ENCODE assay signal across 9 mouse cellular contexts in genomic region chr12:112802917-112803316, GRCm38 (mm10). TPM values are rescaled to one million over a fixed set of nuclear protein-coding genes. Genes with fewer than 3 reads are reported as not detected.
DNase-seq lines count a peak whose midpoint lies in the region; ATAC-seq and TF ChIP-seq lines count a peak whose summit lies in the region.
"Had no signal": no experiment of that assay in that cellular context is flagged by ENCODE, and none has a peak within 500 bp of the region (broad histone marks: within the 10 kb centered on the region; RNA-seq: fewer than 3 reads in every experiment).

No protein-coding gene starts in this region.

- no peak for ATAC-seq in lung, postnatal 0 days
- ATAC-seq in limb, embryonic 11.5 days (ENCODE audit: insufficient number of reproducible peaks, low FRiP score, low TSS enrichment, low read depth) = no peak
- no peak for ATAC-seq in neural tube, embryonic 15.5 days (ENCODE audit: low FRiP score)
- no peak for ATAC-seq in frontal cortex, adult (ENCODE audit: low TSS enrichment)
- ATAC-seq in erythroid progenitor cell, adult 5-6 weeks (replicated peaks; ENCODE audit: low FRiP score, poor library complexity, severe bottlenecking) = no peak

- 25% methylated on average over 3 of the region's 3 CpGs for WGBS in lung, postnatal 0 days
- 20% methylated on average over 3 of the region's 3 CpGs for WGBS in limb, embryonic 11.5 days
- WGBS in neural tube, embryonic 15.5 days = 17% methylated on average over 3 of the region's 3 CpGs

- no peak overlapping the region for H3K4me3 ChIP-seq in lung, postnatal 0 days (ENCODE audit: low read depth, low read length)
- no peak overlapping the region for H3K4me3 ChIP-seq in limb, embryonic 11.5 days (ENCODE audit: low read depth, low read length)
- H3K4me3 ChIP-seq in neural tube, embryonic 15.5 days (replicated peaks) = 0 out of 2 replicates have a peak overlapping the region, but pooled peaks have one; percentile 54

- peaks cover 15% of the 10 kb centered on the region; the same call in 1 of the 2 replicates for H3K27me3 ChIP-seq in lung, postnatal 0 days (replicated peaks; ENCODE audit: insufficient read depth, low read length)
- H3K27me3 ChIP-seq in limb, embryonic 11.5 days (ENCODE audit: control insufficient read depth, insufficient read depth, low read length) = peaks cover 13% of the 10 kb centered on the region; the same call in 1 of the 2 replicates
- H3K27me3 ChIP-seq in neural tube, embryonic 15.5 days (replicated peaks) = peaks cover 29% of the 10 kb centered on the region

- peak overlapping the region; percentile 84; the same call in 1 of the 2 replicates for H3K4me2 ChIP-seq in lung, postnatal 0 days (replicated peaks; ENCODE audit: low read depth, low read length)
- peak overlapping the region; percentile 100; the same call in 1 of the 2 replicates for H3K4me2 ChIP-seq in limb, embryonic 11.5 days (ENCODE audit: low read depth, severe bottlenecking)
- H3K4me2 ChIP-seq in neural tube, embryonic 15.5 days = peak overlapping the region; percentile 97

- no peak for TF ChIP-seq CTCF in lung, postnatal 0 days (IDR thresholded peaks at IDR 0.05)

- peak; percentile 3 for DNase-seq in gastrocnemius, postnatal 14 days
- no peak for DNase-seq in gastrocnemius, postnatal 36 days
- no peak for DNase-seq in lung, postnatal 0 days (ENCODE audit: low spot score)
- no peak for DNase-seq in lung, postnatal 10 days
- no peak for DNase-seq in limb, embryonic 11.5 days (ENCODE audit: low spot score)

- intact Hi-C loops in gastrocnemius, postnatal 14 days (cut with DNase I; ENCODE audit: low total_unique reads) = loop anchor here (5.0 kb wide), 1 partner anchor 39 kb away; no protein-coding TSS in a partner anchor
- intact Hi-C loops in gastrocnemius, postnatal 36 days (cut with DNase I) = no loop called here

- H3K9me3 ChIP-seq in lung, postnatal 0 days (ENCODE audit: low read length) = no peaks in the 10 kb centered on the region
- no peaks in the 10 kb centered on the region for H3K9me3 ChIP-seq in limb, embryonic 11.5 days (ENCODE audit: control insufficient read depth, low read length)
- no peaks in the 10 kb centered on the region for H3K9me3 ChIP-seq in neural tube, embryonic 15.5 days (replicated peaks)

- H3K4me1 ChIP-seq in lung, postnatal 0 days (ENCODE audit: insufficient read depth, low read depth, low read length) = peaks cover 9% of the 10 kb centered on the region; the same call in 1 of the 2 replicates
- H3K4me1 ChIP-seq in limb, embryonic 11.5 days (ENCODE audit: control insufficient read depth, insufficient read depth, low read length) = peaks cover 7% of the 10 kb centered on the region
- H3K4me1 ChIP-seq in neural tube, embryonic 15.5 days = peaks cover 25% of the 10 kb centered on the region

- no peak overlapping the region for H3K9ac ChIP-seq in lung, postnatal 0 days (replicated peaks; ENCODE audit: low read depth)
- no peak overlapping the region for H3K9ac ChIP-seq in limb, embryonic 11.5 days (ENCODE audit: low read length)
- no peak overlapping the region for H3K9ac ChIP-seq in neural tube, embryonic 15.5 days (replicated peaks)

- H3K36me3 ChIP-seq in lung, postnatal 0 days (ENCODE audit: insufficient read depth, low read length) = no peaks in the 10 kb centered on the region
- no peaks in the 10 kb centered on the region for H3K36me3 ChIP-seq in limb, embryonic 11.5 days (ENCODE audit: control insufficient read depth, insufficient read depth, low read length)
- no peaks in the 10 kb centered on the region for H3K36me3 ChIP-seq in neural tube, embryonic 15.5 days

- H3K27ac ChIP-seq in lung, postnatal 0 days (ENCODE audit: low read length) = no peak overlapping the region
- no peak overlapping the region for H3K27ac ChIP-seq in limb, embryonic 11.5 days (replicated peaks; ENCODE audit: low read depth, low read length)
- H3K27ac ChIP-seq in neural tube, embryonic 15.5 days (replicated peaks) = no peak overlapping the region

- no peak for TF ChIP-seq EP300 in lung, postnatal 0 days (IDR thresholded peaks at IDR 0.05)

RNA-seq across cellular contexts. Expression of gene Ahnak2, which starts 0.5 kb away (rescaled TPM):
- 10 to 100 TPM in 1 of 2 experiments, 1 to 10 TPM in 1; 7.8 to 11.3 TPM for total RNA-seq in gastrocnemius, postnatal 14 days (2021)
- 1 to 10 TPM; 5.0 to 7.0 TPM for total RNA-seq in gastrocnemius, postnatal 36 days (2021)
- polyA plus RNA-seq in lung, postnatal 0 days (2015; fragmentation: Nextera tagmentation; extraction: Ambion mirVana) = 4.8 and 4.9 TPM in 2 replicates
- 0.17 and 0.40 TPM in 2 replicates for polyA plus RNA-seq in limb, embryonic 11.5 days (2014; fragmentation: Nextera tagmentation; extraction: Ambion mirVana)
- 4.5 and 5.7 TPM in 2 replicates for polyA plus RNA-seq in neural tube, embryonic 15.5 days (2015; fragmentation: Nextera tagmentation; extraction: Ambion mirVana)
- 0.36 TPM in 1 of 2 replicates, not detected in the other for total RNA-seq in erythroid progenitor cell, adult 5-6 weeks (2015; ENCODE audit: low replicate concordance)
- 0.64 TPM in 1 of 2 replicates, not detected in the other for total RNA-seq in erythroid progenitor cell, adult 5-6 weeks (2017; ENCODE audit: low replicate concordance)
- total RNA-seq: common myeloid progenitor, adult 5-6 weeks had no signal

RNA-seq across cellular contexts. Expression of gene Clba1, which starts 5.8 kb away (rescaled TPM):
- total RNA-seq in gastrocnemius, postnatal 14 days (2021) = under 1 TPM; 0.62 to 0.73 TPM
- total RNA-seq in gastrocnemius, postnatal 36 days (2021) = under 1 TPM; 0.31 to 0.64 TPM
- 17.8 and 19.0 TPM in 2 replicates for polyA plus RNA-seq in lung, postnatal 0 days (2015; fragmentation: Nextera tagmentation; extraction: Ambion mirVana)
- 7.0 and 7.6 TPM in 2 replicates for polyA plus RNA-seq in limb, embryonic 11.5 days (2014; fragmentation: Nextera tagmentation; extraction: Ambion mirVana)
- 19.6 and 21.1 TPM in 2 replicates for polyA plus RNA-seq in neural tube, embryonic 15.5 days (2015; fragmentation: Nextera tagmentation; extraction: Ambion mirVana)
- not detected in 2 replicates for total RNA-seq in erythroid progenitor cell, adult 5-6 weeks (2015; ENCODE audit: low replicate concordance)
- 0.51 TPM in 1 of 2 replicates, not detected in the other for total RNA-seq in erythroid progenitor cell, adult 5-6 weeks (2017; ENCODE audit: low replicate concordance)

RNA-seq across cellular contexts. Expression of gene Cdca4, which starts 26.3 kb away (rescaled TPM):
- 1 to 10 TPM; 4.3 to 5.8 TPM for total RNA-seq in gastrocnemius, postnatal 14 days (2021)
- total RNA-seq in gastrocnemius, postnatal 36 days (2021) = 1 to 10 TPM; 2.1 to 3.0 TPM
- polyA plus RNA-seq in lung, postnatal 0 days (2015; fragmentation: Nextera tagmentation; extraction: Ambion mirVana) = 28.1 and 29.5 TPM in 2 replicates
- 180 and 189 TPM in 2 replicates for polyA plus RNA-seq in limb, embryonic 11.5 days (2014; fragmentation: Nextera tagmentation; extraction: Ambion mirVana)
- 30.3 and 48.6 TPM in 2 replicates for polyA plus RNA-seq in neural tube, embryonic 15.5 days (2015; fragmentation: Nextera tagmentation; extraction: Ambion mirVana)
- 170 and 180 TPM in 2 replicates for total RNA-seq in erythroid progenitor cell, adult 5-6 weeks (2015; ENCODE audit: low replicate concordance)
- 135 and 144 TPM in 2 replicates for total RNA-seq in erythroid progenitor cell, adult 5-6 weeks (2017; ENCODE audit: low replicate concordance)

RNA-seq across cellular contexts. Expression of gene Pld4, which starts 42.5 kb away (rescaled TPM):
- 1 to 10 TPM; 3.2 to 4.1 TPM for total RNA-seq in gastrocnemius, postnatal 14 days (2021)
- total RNA-seq in gastrocnemius, postnatal 36 days (2021) = 1 to 10 TPM; 2.3 to 3.0 TPM
- polyA plus RNA-seq in lung, postnatal 0 days (2015; fragmentation: Nextera tagmentation; extraction: Ambion mirVana) = 19.6 and 23.8 TPM in 2 replicates
- 2.8 TPM in 2 replicates for polyA plus RNA-seq in limb, embryonic 11.5 days (2014; fragmentation: Nextera tagmentation; extraction: Ambion mirVana)
- 8.4 and 42.0 TPM in 2 replicates for polyA plus RNA-seq in neural tube, embryonic 15.5 days (2015; fragmentation: Nextera tagmentation; extraction: Ambion mirVana)
- total RNA-seq in erythroid progenitor cell, adult 5-6 weeks (2015; ENCODE audit: low replicate concordance) = 20.1 and 29.9 TPM in 2 replicates
- total RNA-seq in erythroid progenitor cell, adult 5-6 weeks (2017; ENCODE audit: low replicate concordance) = 8.9 and 14.0 TPM in 2 replicates

Comparison
In these comparisons a context has a peak if more than half of its experiments do, and no peak if none do; other contexts are left out.
1. RNA of gene Cdca4, which starts 26.3 kb away (total RNA-seq): 135 to 180 TPM in erythroid progenitor cell, adult 5-6 weeks; 4.3 to 5.8 TPM in gastrocnemius, postnatal 14 days and 2.1 to 3.0 TPM in gastrocnemius, postnatal 36 days; every median in the first group is over 10 times any median in the second.
2. Peak in every context shown above with its lines, with median percentiles within 50 percentile points of each other: H3K4me2 ChIP-seq.